ENCODE assay signal across 13 mouse cellular contexts in the genomic region with DNA sequence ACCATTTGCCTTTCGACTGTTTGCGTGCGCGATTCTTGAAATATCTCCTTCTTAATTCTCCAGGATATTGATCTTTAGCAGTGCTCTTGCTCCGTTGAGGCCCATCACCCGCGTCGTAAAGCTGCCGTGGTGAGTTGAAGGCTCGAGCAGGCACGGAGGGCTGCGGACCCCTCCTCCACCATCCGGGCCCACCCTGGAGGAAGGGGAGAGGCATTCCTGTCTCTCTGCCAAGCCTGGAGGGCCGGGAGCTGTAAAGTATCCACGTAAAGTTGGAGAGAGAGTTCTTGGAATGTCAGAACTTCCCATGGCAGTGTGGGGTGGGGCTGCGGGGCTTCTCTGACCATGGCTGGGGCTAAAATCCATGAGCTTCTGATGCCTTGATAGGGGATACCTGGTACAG.
DNase-seq lines count a peak whose midpoint lies in the region; ATAC-seq and TF ChIP-seq lines count a peak whose summit lies in the region.
"Had no signal": no experiment of that assay in that cellular context is flagged by ENCODE, and none has a peak within 500 bp of the region (broad histone marks: within the 10 kb centered on the region; RNA-seq: fewer than 3 reads in every experiment).

No protein-coding gene starts in this region.

- no peak overlapping the region for H3K27ac ChIP-seq in heart, embryonic 15.5 days
- no peak overlapping the region for H3K27ac ChIP-seq in testis, adult 2 months (ENCODE audit: control insufficient read depth, insufficient read depth, low read depth, low read length)
- H3K27ac ChIP-seq in limb, embryonic 12.5 days, result peak overlapping the region; percentile 88
- H3K27ac ChIP-seq: forebrain, embryonic 13.5 days; liver, embryonic 14.5 days had no signal

- intact Hi-C loops in heart, postnatal 14 days (cut with DNase I), result no loop called here

- WGBS in heart, embryonic 15.5 days, result 37% methylated on average over 16 of the region's 16 CpGs
- WGBS in limb, embryonic 12.5 days, result 18% methylated on average over 16 of the region's 16 CpGs

- ATAC-seq in heart, embryonic 15.5 days (replicated peaks; ENCODE audit: insufficient number of reproducible peaks, insufficient read depth, low FRiP score, low read depth), result no peak
- ATAC-seq in limb, embryonic 12.5 days (ENCODE audit: insufficient number of reproducible peaks, insufficient read depth, low FRiP score, low TSS enrichment, low read depth), result peak; percentile 70
- ATAC-seq in frontal cortex, adult (ENCODE audit: low TSS enrichment), result no peak
- ATAC-seq: forebrain, embryonic 13.5 days had no signal

- H3K4me3 ChIP-seq in heart, embryonic 15.5 days, result no peak overlapping the region
- H3K4me3 ChIP-seq in testis, adult 2 months (ENCODE audit: control insufficient read depth, low read depth, low read length), result peak overlapping the region; percentile 14; the same call in 1 of the 2 replicates
- 0 out of 2 replicates have a peak overlapping the region, but pooled peaks have one; percentile 2 for H3K4me3 ChIP-seq in limb, embryonic 12.5 days (replicated peaks)
- H3K4me3 ChIP-seq: forebrain, embryonic 13.5 days; megakaryocyte, embryonic 14.5 days had no signal

- no peak for TF ChIP-seq POLR2A in testis, adult 2 months (IDR thresholded peaks at IDR 0.05; ENCODE audit: control insufficient read depth, low read depth, low read length)

- TF ChIP-seq CTCF in testis, adult 2 months (IDR thresholded peaks at IDR 0.05; ENCODE audit: control insufficient read depth, insufficient read depth, insufficient replicate concordance, low read depth, low read length), result no peak

- no peaks in the 10 kb centered on the region for H3K27me3 ChIP-seq in heart, embryonic 15.5 days
- H3K27me3 ChIP-seq in testis, adult 2 months (ENCODE audit: control insufficient read depth, insufficient read depth, low read length), result no peaks in the 10 kb centered on the region
- H3K27me3 ChIP-seq in limb, embryonic 12.5 days, result peaks cover 2% of the 10 kb centered on the region; the same call in 1 of the 2 replicates
- H3K27me3 ChIP-seq: forebrain, embryonic 13.5 days had no signal

- H3K9me3 ChIP-seq in heart, embryonic 15.5 days (replicated peaks), result no peaks in the 10 kb centered on the region
- no peaks in the 10 kb centered on the region for H3K9me3 ChIP-seq in limb, embryonic 12.5 days
- H3K9me3 ChIP-seq: forebrain, embryonic 13.5 days; megakaryocyte, embryonic 14.5 days had no signal

- H3K4me1 ChIP-seq in heart, embryonic 15.5 days (replicated peaks), result peaks cover 8% of the 10 kb centered on the region; the same call in 1 of the 2 replicates
- peaks cover 5% of the 10 kb centered on the region for H3K4me1 ChIP-seq in testis, adult 2 months (ENCODE audit: control insufficient read depth, insufficient read depth, low read length)
- H3K4me1 ChIP-seq in limb, embryonic 12.5 days (replicated peaks), result peaks cover 70% of the 10 kb centered on the region
- H3K4me1 ChIP-seq: forebrain, embryonic 13.5 days; megakaryocyte, embryonic 14.5 days had no signal

- no peak for DNase-seq in heart, postnatal 14 days
- no peak for DNase-seq in testis, postnatal 14 days (ENCODE audit: low spot score)
- peak; percentile 14 for DNase-seq in yolk sac, embryonic 10.5 days (ENCODE audit: low spot score)
- no peak for DNase-seq in right cerebral cortex, adult 2 months (ENCODE audit: low spot score in 2 of 2)
- DNase-seq: cerebellum, adult 2 months; embryo, embryonic 11 days had no signal

- peak overlapping the region; percentile 19 for H3K4me2 ChIP-seq in heart, embryonic 15.5 days
- H3K4me2 ChIP-seq in limb, embryonic 12.5 days, result peak overlapping the region; percentile 43
- H3K4me2 ChIP-seq: forebrain, embryonic 13.5 days had no signal

- no peaks in the 10 kb centered on the region for H3K36me3 ChIP-seq in heart, embryonic 15.5 days
- no peaks in the 10 kb centered on the region for H3K36me3 ChIP-seq in testis, adult 2 months (ENCODE audit: control insufficient read depth, insufficient read depth, low read length)
- H3K36me3 ChIP-seq in limb, embryonic 12.5 days, result no peaks in the 10 kb centered on the region

- no peak overlapping the region for H3K9ac ChIP-seq in heart, embryonic 15.5 days
- H3K9ac ChIP-seq in limb, embryonic 12.5 days (replicated peaks), result peak overlapping the region; percentile 28; the same call in 1 of the 2 replicates
- H3K9ac ChIP-seq: forebrain, embryonic 13.5 days; liver, embryonic 14.5 days had no signal
